Mouse (Mus musculus) CD4-positive, CD25-positive, alpha-beta regulatory T cell, adult 2 months (primary cell): ENCODE results near the gene Sem1.
"Not testable (repeated sequence)": the region's sequence is repeated elsewhere in the genome, so short reads cannot be mapped to it uniquely, and the experiment has no call there.

Experiments used
- DNase-seq: peaks from one replicate; pipeline ENCODE4 v3.0.0-alpha.2; 2012; ENCODE audit warnings: low read depth, low spot score

The Sem1 gene

GRCm38 (mm10) chr6:6578304-6579149 lies at the start of gene Sem1:
Gene Sem1, minus strand, starts transcription at chr6:6578663.
- DNase-seq = peak; percentile 94

- DNase-seq = no peak
These were observed 44.6 kb upstream of the Sem1 start for GRCm38 (mm10) chr6:6622846-6623749.

GRCm38 (mm10) chr6:6603561-6604544 lies 25.4 kb upstream of the Sem1 start:
- DNase-seq = no peak

- DNase-seq = no peak
These were observed 7.8 kb upstream of the Sem1 start for GRCm38 (mm10) chr6:6586313-6586712.

GRCm38 (mm10) chr6:6581849-6582248 lies 3.4 kb upstream of the Sem1 start:
- DNase-seq = no peak

GRCm38 (mm10) chr6:6577741-6578284 lies 650 bp downstream of the Sem1 start:
- no peak for DNase-seq

GRCm38 (mm10) chr6:6577291-6577690 lies 1.2 kb downstream of the Sem1 start:
- DNase-seq = no peak

- no peak for DNase-seq
These were observed 2.7 kb downstream of the Sem1 start for GRCm38 (mm10) chr6:6575796-6576195.

- no peak for DNase-seq
These were observed 10.0 kb downstream of the Sem1 start for GRCm38 (mm10) chr6:6568436-6568835.

- DNase-seq = no peak
These were observed 14.8 kb downstream of the Sem1 start for GRCm38 (mm10) chr6:6563691-6564090.

- no peak for DNase-seq
These were observed 15.7 kb downstream of the Sem1 start for GRCm38 (mm10) chr6:6562716-6563115.

GRCm38 (mm10) chr6:6557647-6558046 lies 20.8 kb downstream of the Sem1 start:
- no peak for DNase-seq

GRCm38 (mm10) chr6:6552006-6552405 lies 26.5 kb downstream of the Sem1 start:
- DNase-seq = no peak

GRCm38 (mm10) chr6:6547997-6548396 lies 30.5 kb downstream of the Sem1 start:
- DNase-seq = no peak

GRCm38 (mm10) chr6:6544255-6544645 lies 34.2 kb downstream of the Sem1 start:
- no peak for DNase-seq

GRCm38 (mm10) chr6:6543606-6544254 lies 34.7 kb downstream of the Sem1 start:
- no peak for DNase-seq

- DNase-seq = no peak
These were observed 36.3 kb downstream of the Sem1 start for GRCm38 (mm10) chr6:6542133-6542532.

- no peak for DNase-seq
These were observed 41.5 kb downstream of the Sem1 start for GRCm38 (mm10) chr6:6536781-6537466.

GRCm38 (mm10) chr6:6536359-6536758 lies 42.1 kb downstream of the Sem1 start:
- not testable (repeated sequence) for DNase-seq
